Mouse (Mus musculus): ENCODE data around the gene Edem2.
"Not testable (repeated sequence)": the region's sequence is repeated elsewhere in the genome, so short reads cannot be mapped to it uniquely, and the experiment has no call there.

Edem2 gene

DNA sequence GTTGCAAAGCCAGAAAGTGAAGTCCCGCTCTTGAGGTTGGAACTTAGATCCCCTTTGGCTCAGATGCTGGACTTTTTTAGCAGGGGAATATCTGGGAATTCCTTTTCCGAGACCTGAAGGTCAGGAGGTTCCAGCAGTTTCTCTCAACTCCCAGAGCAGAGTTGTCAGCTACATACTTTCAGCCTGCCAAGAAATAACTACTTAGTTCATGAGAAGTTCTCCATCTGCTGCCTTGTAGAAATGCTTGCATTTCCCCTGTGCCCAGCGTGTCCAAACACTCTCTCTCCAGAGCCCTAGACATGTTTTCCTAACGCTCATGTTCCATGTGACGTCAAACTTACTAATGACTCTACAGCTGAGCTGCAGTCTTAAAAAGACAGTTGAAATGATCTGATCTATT, 5.8 kb upstream of the Edem2 start:
- peak in 1 of 2 experiments; percentile 18 for DNase-seq

DNA sequence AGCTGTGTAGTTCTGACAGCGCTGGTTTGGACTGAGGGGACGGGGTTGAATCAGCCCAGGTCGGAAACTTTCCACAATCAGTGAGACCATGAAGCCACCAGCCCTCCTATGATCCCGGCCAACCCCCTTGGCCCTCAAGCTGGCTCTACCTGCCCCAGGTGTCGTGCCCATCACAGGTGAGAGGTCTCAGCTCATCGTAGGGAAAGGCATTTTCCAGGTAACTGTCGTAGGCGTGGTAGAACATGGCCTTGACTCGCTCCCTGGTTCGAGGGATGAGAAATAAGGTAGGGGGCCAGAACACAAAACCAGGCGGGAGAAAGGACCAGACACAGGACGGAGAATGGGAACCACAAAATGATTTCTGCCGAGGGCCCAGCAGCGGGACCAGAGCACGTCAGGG, 533 bp downstream of the Edem2 start:
- DNase-seq: peak in 1 of 2 experiments; percentile 8

DNA sequence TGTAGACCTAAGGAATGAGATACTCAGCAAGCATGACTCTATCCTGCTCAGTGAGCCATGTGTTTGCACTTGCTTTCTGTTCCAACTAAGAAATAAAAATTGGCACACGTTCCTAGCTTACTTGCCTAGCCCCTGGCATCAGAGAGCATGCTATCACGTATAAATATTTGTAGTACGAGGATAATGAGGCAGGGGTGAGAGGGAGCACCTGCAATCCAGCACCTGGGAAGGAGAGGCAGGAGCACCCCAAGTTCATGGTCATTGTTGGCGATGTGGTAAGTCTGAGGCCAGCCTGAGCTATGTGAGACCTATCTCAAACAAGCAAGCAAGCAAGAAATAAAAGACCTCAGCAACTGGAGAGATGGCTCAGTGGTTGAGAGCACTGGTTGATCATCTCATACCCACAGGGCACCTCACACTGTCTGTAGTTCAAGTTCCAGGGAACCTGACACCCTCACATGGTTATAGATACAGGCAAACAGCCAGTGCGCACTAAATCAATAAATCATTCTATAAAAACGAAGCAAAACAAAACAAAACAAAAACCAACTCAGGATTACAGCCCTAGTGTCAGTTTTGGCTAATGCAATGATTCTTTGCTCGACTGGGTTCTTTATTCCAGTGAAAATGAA, 1.4 kb downstream of the Edem2 start:
- DNase-seq: no peak

DNA sequence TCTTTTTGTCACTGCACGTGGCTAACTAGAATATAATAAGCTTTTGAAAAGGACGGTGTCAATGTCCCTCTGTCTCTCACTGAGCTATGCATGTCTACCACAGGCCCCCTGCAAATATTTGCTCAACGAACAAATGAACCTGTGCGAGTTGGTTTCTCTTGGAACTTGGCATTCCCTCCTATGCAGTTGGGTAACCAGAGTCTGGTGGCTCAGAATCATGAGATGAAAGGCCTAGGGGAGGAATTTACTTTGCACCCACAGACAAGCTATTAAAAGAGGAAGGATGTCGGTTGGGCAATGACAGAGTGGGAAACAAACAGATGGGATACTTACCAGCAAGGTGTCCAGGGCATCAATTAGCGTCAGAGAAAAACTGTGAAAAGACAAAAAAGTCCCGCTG, 3.0 kb downstream of the Edem2 start:
- no peak for DNase-seq

DNA sequence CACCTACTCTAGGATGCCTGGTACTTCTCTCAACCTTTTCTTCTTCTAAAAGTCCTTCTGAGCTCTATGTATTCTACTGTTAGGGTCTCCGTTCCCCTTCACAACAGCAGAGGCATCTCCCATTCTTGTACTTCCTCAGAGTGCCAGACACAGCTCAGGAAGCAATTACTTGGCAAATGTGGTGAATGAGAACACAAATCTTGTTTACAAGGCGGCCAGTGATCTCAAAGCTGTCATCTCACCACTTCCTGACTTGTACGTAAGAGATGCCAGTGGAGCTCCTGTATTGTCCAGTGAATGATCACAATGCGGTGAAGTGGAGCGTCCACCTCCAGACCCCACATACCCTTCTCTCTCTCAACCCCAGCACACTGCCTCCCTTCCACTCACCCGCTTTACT, 4.7 kb downstream of the Edem2 start:
- no peak for DNase-seq

DNA sequence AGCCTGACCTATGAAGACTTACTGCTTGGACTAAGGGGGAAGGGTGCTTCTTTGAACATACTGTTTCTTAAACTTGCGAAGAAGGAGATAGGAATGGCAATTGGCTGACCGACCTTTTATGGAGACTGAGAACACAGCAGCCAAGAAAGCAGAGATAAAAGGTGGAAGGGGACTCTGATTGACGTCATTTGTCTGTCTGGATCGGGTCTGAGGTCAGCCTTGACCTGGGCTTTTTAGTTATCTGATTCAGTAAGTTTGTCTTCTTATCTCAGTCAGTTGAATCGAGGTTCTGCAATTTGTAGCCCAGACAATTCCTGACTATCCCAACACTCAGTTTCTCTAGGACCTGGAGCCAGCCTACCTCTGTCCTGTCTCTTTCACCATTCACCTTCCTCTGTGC, 5.2 kb downstream of the Edem2 start:
- DNase-seq: no peak

DNA sequence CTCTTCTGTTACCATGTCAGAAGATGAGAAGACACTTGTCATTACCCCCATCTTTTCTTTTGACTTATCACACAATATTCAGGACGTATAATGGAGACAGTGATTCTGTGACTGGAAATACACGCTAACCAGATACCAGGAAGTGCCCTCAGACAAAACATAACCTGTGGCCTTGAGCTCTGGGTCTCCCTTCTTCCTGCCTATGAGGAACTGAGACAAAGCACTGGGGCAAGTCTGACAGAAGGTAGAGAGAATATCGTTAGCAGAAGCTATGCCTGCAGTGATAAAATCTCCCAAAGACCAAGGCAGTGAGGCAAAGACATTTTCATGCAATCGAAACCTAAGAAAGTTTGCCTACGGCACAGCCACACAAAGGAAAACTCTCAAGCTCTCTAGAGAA, 8.7 kb downstream of the Edem2 start:
- no peak for DNase-seq

DNA sequence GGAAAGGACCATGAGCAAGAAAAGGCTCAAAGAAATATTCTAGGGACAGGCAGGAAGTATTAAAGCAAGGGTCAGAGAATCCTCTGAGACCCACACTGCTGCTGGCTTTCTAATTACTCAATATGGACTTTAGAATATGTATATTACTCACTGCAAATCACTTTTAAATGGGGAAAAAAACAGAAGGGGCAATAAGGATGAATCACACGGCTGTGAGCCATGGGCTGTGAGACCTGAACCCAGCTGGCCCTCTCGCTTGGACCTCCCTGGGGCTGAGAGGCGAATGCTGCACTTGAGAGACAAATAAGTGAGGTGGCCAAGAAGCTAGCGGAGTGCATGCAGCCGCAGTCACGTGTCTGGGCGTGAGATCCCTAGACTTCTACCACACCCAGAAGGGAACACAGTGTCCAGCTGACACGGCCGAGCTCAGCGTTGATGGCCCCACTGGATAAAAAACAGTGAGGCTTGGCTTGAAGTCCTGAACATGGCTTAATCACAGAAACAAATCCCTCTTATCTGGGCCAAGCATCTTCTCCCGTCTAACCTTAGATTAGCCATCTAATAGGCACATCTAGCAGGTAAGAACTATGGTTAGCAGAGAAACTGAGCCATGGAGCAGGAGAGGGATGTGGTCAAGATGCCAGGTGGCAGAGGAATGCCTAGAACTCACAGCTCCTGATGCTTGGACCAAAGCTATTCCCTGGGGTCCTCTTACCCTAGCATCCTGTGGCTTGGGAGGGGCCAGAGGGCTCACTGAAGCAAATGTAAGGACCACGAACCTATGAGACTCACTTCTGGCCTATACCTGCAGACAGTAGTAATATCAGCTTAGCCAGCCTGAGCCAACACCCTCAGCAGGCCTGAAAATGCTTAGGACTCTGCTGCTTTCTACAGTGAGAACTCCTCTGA, 11.9 kb downstream of the Edem2 start:
- no peak for DNase-seq

DNA sequence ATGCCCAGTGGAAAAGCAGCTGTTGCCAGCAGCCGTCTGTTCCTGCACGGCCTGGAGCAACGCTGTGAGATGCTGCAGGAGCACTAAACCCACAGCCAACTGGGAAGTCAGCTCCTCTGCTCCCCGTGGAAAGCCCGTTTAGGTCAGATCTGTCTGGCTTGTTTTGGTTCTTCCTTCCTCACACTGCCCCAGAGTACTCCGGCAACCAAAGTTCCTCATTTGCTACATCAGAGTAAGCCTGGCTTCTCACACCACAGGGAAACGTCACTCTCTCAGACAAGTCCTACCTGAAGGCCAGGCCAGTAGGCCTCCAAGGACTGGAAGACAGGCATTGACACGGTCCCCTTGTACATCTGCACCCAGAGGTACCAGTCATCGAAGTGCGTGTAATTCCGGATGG, 18.7 kb downstream of the Edem2 start:
- DNase-seq: no peak

DNA sequence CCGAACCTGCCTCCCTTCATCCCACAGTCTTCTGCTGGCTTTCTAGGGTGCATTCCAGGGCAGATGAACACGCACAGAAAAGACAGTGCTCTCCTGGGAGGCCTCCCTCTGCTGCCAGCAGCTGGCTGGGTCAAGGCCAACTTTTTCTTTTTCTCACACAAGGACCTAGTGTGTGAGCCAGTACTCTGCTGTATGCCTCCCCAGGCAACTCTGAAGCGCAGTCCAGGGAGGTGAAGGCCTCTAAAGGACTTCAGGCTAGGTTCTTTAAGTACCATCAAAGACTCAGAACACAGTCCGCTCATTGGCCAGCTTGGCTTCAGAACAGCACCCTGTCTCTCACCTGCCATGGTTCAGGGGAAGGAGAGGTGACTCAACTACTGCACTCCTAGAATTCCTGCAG, 22.0 kb downstream of the Edem2 start:
- no peak for DNase-seq

DNA sequence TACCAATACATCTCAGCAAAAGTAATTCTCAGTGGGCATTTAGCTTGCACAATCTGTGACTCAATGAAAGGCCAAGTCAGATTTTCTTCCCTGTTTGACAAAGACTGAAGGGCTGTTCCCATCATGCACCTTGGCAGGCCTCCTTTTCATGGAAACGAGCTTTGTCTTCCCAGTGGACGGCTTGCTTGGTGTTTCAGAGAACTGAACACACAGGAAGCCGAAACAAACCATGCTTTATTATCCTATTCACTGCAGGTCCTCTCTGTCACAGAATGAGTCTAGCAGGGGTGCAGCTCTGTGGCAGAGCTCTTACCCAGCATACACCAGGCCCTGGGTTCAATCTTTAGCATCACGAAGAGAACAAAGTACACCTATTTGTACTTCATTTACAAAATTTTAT, 25.6 kb downstream of the Edem2 start:
- DNase-seq: no peak

DNA sequence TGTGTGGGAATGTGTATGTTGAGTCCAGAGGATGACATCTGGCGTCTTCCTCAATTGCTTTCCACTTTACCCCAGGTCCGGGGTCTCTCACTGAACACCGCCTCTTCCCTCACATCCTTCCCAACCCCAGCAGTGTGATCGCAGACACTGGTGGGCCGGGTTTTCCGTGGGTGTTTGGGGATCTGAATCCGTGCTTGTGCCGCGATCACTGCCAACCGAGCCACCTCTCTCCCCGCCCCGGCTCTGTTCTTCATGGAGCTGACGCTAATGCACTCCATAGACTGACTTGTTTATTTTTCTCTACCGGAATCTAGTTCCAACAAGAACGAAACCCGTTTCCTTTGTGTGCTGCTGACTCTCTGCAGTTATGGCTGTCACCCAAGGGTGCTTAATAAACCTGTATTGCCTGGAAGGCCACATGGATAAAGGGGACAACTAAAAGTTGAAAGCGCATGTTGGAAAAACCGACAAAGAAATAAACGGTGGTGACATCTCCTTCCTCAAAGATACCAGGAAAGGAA, 27.8 kb downstream of the Edem2 start:
- DNase-seq: no peak

DNA sequence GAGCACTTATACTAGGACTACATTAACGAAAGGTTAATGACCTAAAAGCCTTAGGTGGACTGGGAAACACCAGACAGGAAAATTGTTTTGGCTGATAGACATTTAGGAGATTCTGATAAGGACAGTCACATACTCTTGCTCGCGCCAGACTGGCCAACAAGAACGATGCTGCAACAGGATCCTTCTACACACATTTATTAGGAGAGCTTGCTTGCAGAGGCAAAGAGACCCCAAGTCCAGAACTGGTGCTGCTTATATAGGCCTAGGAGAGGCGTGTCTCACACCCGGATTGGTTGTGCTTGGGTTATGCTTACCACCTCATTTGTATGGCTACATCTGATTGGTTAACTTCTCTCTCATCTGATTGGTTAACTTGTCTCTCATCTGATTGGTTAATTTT, 30.8 kb downstream of the Edem2 start:
- not testable (repeated sequence) for DNase-seq

DNA sequence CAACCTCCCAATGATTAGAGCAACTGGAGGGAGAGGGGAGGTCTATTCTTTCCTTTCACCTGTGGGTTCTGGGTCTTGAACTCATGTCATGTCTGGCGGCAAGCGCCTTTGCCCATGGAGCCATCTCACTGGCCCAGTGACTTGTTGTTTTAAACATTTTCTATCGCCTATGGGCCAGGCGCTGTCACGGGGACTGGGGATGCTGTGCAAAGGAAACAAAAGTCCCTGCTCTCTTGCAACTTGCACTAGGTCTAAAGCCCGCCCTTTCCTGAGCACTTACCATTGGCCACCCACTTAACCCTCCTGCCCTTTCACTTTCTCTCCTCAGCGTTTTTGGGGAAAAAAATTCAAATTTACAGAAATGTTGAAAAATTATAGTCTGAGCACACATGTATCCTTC, 32.4 kb downstream of the Edem2 start:
- DNase-seq: no peak

DNA sequence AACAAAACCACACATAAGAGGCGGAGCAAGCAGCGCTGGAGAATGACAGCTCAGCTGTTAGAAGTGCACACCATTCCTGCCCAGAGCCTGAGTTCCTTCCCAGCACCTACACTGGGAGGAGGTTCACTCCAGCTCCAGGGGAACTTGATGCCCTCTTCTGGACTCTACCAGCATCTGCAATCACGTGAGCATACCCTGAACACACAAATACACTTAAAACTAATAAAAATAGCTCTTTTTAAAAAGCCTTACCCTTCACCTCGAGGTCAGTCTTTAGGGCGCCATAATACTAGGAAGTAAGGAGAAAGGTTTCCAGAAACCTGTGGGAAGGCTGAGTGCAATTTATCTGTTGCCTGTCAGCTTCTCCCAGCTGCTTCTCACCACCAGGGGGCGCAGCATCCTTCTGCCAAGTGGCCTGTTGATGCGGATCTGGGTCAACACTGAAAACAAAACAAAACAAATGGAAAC, 33.1 kb downstream of the Edem2 start:
- DNase-seq: peak; percentile 95 to 97

DNA sequence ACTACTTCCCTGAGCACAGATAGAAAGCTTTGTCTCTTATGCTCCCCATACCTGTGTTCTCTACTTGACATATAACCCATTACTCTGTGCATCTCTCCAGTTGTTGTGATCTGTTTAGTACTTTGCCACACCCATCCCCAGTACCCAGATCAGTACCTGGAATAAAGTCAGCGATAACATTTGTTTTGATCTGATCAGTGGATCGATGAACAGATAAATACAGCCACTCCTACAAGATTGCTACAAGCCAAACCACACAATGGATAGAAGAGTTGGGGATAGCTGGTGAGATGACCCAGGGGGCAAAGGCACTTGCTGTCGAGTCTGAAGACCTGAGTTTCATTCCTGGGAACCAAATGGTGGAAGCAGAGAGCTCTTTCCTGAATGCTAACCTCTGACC, 34.0 kb downstream of the Edem2 start:
- no peak for DNase-seq

DNA sequence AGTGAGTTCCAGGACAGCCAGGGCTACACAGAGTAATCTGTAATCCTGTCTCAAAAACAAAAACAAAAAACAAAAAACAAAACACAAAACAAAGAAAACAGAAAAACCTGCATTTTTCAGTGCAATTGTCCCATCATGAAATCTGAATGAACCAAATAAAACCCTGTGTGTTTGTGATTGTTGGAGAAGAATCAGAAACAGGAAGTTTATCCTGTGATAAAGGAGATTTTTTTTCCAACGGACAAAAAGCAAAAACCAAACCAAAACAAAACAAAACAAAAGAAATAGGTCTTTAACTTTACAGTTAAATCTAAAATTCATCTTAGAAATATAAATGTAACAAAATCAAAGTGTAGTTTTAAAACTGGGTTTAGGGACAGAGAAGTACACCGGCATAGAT, 34.7 kb downstream of the Edem2 start:
- no peak for DNase-seq

DNA sequence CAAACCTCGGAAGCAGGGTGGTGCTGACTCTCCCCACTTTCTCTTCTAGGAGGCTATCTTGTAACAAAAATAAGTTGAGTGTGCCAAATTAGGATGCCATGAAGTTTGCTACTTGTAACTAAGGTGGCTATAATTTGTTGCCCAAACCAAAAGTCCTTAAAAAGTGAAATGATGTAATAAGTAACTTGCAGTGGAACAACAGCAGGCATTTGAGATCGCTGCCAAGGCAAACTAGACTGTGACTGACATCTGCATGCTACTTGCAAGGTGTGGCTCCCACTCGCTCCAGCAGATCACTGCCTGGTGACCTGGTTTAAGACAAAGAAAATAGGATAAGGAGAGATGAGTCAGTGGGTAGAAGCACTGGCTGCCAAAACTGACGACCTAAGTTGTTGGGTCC, 36.1 kb downstream of the Edem2 start:
- DNase-seq: no peak

DNA sequence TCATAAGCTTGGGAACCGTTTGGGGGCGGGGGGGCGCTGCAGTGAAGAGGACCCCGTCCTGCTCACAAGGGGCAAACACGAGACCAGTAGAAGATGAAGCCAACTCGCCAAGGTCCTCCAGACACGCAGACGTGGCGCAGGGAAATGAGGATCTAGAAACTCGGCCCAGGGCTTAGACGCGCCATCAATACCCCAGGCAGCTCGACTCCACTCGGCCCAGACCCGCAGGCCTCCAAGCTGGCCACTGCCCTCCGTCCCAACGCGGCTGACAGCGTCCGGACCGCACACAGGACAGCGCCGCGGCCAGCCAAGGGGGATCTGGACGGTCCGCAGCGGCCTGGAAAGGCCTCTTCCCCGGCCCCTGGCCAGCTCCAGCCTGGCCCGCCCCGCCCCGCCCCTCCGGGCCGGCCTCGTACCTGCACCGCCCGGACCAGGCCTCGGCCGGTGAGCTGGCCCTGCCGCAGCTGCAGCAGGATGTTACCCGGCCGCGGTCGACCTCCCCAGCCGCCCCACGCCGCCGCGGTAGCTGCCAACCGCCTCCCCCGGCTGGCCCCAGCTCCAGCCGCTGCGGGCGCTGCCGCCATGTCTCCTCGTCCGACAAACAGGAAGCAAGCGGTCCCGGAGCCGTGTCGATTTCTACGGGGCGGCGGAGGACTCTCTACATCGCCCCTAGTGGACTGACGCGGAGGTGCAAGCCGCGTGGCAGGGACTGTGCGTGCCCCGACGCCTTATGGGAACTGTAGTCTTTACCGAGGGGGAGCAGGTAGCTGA, 37.4 kb downstream of the Edem2 start, which contains the start of gene Trpc4ap:
Gene Trpc4ap, minus strand, starts transcription at position 662 of the 771 bp plus-strand sequence.
- DNase-seq: peak; percentile 98 to 99

DNA sequence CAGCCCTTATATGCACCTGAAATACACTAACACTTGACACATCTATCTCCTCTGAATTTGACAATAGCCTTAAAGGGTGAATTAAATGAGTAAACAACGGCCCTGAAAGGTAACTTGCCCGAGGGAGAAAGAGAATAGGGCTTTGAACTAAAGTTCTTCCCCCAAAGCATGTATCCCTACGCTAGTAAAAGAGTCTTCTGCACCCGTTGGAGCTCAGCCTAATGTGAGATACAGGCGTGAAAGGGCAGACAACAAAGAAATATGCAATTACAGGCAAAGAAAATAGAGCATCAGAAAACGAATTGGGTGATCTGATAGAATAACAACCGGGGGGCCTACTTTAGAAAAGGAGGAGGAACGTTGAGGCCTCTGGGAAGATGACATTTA, 37.9 kb downstream of the Edem2 start:
- no peak for DNase-seq

DNA sequence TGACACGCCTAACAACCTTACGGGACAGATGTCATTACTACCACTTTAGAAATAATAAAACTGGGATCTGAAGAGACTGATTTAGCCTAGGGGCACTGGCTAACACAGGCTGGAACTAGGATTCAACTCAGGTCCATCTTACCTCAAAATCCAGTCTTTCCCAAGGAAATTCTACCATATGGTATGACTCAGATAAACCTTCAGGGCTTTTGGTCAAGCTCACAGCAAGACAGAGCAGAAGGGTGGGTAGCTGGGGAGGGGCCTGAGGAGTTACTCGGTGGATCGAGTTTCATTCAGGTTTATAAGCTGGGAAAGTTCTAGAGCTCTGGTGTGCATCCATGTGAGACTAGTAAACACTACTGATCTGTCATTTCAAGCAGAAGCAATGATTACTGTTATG, 40.1 kb downstream of the Edem2 start:
- no peak for DNase-seq

DNA sequence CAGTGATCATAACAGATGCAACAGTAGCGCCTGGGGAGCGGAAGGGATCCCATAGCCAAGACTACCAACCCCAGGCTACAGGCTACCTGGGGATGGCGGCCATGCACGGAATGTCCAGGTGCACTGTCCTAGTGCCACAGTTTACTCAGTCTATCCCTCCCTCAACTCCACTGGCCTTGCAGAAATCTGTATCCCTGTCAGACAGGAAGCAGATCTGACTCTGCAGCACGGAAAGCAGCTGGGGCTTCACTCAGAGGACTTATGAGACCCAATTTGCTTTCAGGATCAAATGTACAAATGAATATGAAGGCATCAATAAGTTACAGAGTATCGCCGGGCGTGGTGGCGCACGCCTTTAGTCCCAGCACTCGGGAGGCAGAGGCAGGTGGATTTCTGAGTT, 41.5 kb downstream of the Edem2 start:
- no peak for DNase-seq

DNA sequence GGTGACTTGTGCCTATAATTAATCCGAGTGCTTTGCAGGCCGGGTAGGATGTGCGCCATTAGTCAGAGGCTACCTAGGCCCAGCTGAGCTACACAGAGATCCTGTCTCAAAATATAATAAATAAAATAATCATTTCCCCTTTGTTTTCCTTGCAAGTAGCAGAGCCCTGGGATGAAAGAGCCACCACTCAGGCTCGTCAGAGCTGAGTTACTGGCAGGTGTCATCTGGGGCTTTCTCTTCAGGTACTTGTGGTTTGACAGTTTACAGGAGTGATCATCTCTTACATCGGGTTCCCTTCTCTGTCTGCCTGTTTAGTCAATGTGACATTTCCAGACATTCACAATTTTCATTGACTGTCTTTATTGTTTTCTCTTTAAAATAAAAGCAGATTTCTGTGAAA, 42.7 kb downstream of the Edem2 start:
- DNase-seq: no peak
